Mouse (Mus musculus) cerebellum, postnatal 14 days (tissue): ENCODE measurements at regions not wholly inside any gene's neighbourhood (a gene's known extent, or its start where the extent isn't known, plus 50 kb on each side); places are given as distances from the start of the nearest gene placed in this dataset.

Experiments used
- DNase-seq, 2 experiments: peaks; one replicate each; pipeline ENCODE4 v3.0.0; 2021; ENCODE audit warnings: mixed read lengths in 2 of 2

DNA sequence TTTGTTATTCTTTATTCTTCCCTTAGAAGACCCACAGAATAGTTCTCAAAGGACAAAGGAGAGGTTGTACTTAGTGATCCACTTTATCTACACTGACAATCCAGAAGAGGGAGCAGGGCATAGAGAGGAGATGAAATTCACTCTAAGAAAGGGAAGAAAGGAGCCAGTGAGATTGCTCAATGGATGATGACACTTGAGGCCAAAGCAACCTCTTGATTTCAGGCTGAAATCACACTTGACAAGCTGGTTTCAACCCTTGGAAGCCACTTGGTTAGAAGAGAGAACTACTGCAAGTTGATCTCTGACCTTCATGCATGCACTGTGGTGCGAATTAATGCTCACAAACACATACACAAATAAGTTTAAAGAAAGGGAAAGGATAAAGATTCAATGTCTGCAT, 66.5 kb downstream of the Ccnl1 start:
- DNase-seq = no peak

DNA sequence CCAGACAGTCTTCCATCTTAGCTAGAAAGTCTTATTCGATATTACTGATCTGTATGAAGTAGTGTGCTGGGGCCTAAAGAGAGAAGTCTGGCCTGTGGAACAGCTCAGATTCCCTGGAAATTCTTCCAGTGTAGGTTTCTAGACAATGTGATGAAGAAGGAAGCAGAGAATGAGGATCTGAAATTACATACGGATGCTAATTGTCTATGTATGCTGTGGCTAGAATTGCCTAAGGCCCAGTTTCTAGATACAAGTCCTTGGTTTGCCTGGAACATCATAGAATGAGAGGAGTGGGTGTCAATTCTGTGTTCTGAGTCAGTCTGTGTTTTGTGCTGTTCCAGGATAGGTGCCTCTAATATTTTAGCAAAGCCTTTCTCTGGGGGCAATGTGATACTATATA, 66.9 kb downstream of the Ccnl1 start:
- DNase-seq = no peak

DNA sequence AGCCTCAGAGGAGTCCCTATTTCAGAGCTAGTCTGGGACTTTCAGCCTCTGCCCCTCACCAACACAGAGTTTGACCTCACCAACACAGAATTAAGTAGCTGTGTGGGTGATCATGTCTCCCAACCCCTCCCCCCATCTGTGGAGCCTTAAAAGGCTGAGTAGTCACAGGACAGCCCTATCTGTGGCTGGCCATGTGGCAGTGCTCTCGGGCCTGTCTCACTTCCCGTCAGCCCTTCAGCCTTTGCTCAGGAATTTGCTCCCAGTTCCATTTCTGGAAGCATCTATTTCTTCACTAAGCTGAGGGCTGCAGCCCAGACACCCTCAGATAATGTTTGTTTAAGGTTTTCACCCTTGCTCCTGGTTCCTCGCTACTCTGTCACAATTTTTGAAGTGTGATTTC, 69.1 kb downstream of the Ccnl1 start:
- DNase-seq = no peak

DNA sequence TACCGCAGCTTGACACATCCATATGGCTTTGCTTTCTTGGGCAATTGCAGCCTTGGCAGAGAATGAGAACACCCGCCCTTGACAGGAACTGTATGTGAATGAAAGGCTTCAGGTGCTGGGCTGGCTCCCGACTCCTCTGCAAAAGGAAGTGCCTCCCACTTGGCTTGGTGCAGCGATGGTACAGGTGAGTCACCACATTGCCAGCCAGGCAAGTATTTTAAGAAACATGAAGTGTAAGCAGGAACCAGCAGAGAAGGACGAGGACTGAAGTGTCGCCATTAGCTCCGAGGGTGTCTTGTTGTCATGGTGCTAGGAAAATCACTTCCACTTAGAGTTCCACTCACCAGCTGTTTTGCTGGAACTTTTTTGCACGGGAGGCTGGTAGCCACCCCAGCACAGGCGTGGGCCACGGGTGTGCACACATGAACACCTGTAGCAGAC, 73.5 kb downstream of the Ccnl1 start:
- DNase-seq = peak; percentile 39 to 57

DNA sequence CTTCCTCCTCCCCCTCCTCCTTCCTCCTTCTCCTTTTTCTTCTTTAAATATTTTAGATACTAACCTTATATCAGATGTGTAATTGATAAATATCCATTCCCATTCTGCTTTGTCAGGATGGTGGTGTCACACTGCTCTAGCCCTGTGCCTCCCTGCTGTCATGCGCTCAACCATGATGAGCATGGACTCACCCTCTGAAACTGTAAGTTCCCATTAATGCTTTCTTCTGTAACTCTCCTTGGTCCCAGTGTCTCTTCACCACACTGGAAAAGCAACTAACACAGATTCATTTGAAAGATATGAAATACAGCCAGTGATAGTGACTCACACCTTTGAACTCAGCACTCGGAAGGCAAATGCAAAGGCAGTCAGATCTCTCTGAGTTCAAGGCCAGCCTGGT, 75.9 kb downstream of the Ccnl1 start:
- DNase-seq = no peak
